Mouse (Mus musculus): ENCODE measurements around the gene Tfr2.

Tfr2 gene

GRCm38 (mm10) chr5:137569665-137570064, at the start of gene Tfr2:
Tfr2 (plus strand) TSS chr5:137569840.
- no peak for DNase-seq (ENCODE audit: low spot score in 2 of 2)

- DNase-seq (ENCODE audit: low spot score in 2 of 2), result no peak
These were observed 47.8 kb upstream of the Tfr2 start for GRCm38 (mm10) chr5:137521861-137522260.

- no peak for DNase-seq (ENCODE audit: low spot score in 2 of 2)
These were observed 46.9 kb upstream of the Tfr2 start for GRCm38 (mm10) chr5:137522711-137523110.

GRCm38 (mm10) chr5:137523396-137524250, 46.0 kb upstream of the Tfr2 start:
- DNase-seq (ENCODE audit: low spot score in 2 of 2), result no peak

- no peak for DNase-seq (ENCODE audit: low spot score in 2 of 2)
These were observed 45.5 kb upstream of the Tfr2 start for GRCm38 (mm10) chr5:137524251-137524515.

- DNase-seq (ENCODE audit: low spot score in 2 of 2), result no peak
These were observed 45.0 kb upstream of the Tfr2 start for GRCm38 (mm10) chr5:137524671-137525070.

GRCm38 (mm10) chr5:137525511-137525910, 44.1 kb upstream of the Tfr2 start:
- DNase-seq (ENCODE audit: low spot score in 2 of 2), result no peak

GRCm38 (mm10) chr5:137526192-137526936, 43.3 kb upstream of the Tfr2 start:
- no peak for DNase-seq (ENCODE audit: low spot score in 2 of 2)

- no peak for DNase-seq (ENCODE audit: low spot score in 2 of 2)
These were observed 42.2 kb upstream of the Tfr2 start for GRCm38 (mm10) chr5:137527413-137527812.

GRCm38 (mm10) chr5:137528247-137528968, 41.2 kb upstream of the Tfr2 start:
- DNase-seq (ENCODE audit: low spot score in 2 of 2), result no peak

GRCm38 (mm10) chr5:137529221-137529995, 40.2 kb upstream of the Tfr2 start:
- DNase-seq (ENCODE audit: low spot score in 2 of 2), result no peak

GRCm38 (mm10) chr5:137530075-137530474, 39.6 kb upstream of the Tfr2 start:
- no peak for DNase-seq (ENCODE audit: low spot score in 2 of 2)

GRCm38 (mm10) chr5:137530588-137531413, 38.8 kb upstream of the Tfr2 start:
- DNase-seq (ENCODE audit: low spot score in 2 of 2), result peak; percentile 74 to 85

GRCm38 (mm10) chr5:137531414-137532130, 38.1 kb upstream of the Tfr2 start:
- DNase-seq (ENCODE audit: low spot score in 2 of 2), result no peak

- DNase-seq (ENCODE audit: low spot score in 2 of 2), result no peak
These were observed 37.4 kb upstream of the Tfr2 start for GRCm38 (mm10) chr5:137532131-137532807.

GRCm38 (mm10) chr5:137532808-137533116, 36.9 kb upstream of the Tfr2 start:
- DNase-seq (ENCODE audit: low spot score in 2 of 2), result no peak

GRCm38 (mm10) chr5:137533117-137533827, 36.4 kb upstream of the Tfr2 start, which contains the start of the genes Epo and Gnb2:
Epo (minus strand) TSS chr5:137533242.
Gnb2 (minus strand) TSS chr5:137533510.
- peak; percentile 98 to 99 for DNase-seq (ENCODE audit: low spot score in 2 of 2)

GRCm38 (mm10) chr5:137534762-137535161, 34.9 kb upstream of the Tfr2 start:
- DNase-seq (ENCODE audit: low spot score in 2 of 2), result no peak

GRCm38 (mm10) chr5:137535318-137535717, 34.3 kb upstream of the Tfr2 start:
- no peak for DNase-seq (ENCODE audit: low spot score in 2 of 2)

Data from urinary bladder, postnatal 4 days (tissue).